Mouse (Mus musculus): ENCODE data around the gene Ube2b. TPM values are rescaled to one million over a fixed set of nuclear protein-coding genes. Genes with fewer than 3 reads are reported as not detected.

Ube2b gene
- polyA plus RNA-seq (2017; shearing (Covaris generic)): 535 TPM

DNA sequence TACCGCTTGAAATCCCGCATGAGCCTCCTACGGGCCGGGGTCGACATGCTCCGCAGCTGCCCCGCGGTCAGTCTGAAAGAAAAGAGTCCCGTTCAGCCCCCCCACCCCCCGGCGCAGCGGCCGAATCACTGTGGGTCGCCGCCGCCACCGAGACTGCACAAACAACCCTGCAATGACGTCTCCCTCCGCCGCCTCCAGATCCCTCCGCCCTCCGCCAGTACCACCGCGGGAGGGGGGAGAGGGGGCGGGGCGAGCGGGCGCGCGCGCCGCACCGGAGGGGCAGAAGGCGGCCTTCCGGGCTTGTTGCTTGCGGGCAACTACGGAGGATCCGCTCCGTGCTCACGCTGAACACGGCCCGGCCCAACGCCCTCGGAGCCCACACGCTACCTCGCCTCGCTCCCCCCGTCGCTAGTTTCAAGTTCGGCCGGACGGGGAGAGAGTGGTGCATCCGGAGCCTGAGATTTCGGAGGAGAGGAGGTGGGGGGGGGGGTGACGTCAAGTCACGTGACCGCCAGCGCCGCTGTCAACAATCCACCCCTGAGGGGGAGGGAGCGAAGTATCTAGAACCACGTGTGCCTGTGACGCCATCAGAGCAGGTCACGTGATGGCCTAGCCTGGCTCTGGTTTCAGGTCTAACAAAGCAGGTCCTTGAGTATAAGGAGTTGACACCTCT lies at the start of gene Ube2b:
Ube2b (minus strand) TSS at position 473 of the 673 bp plus-strand sequence.

GRCm38 (mm10) chr11:52003772-52004528 lies 3.4 kb upstream of the Ube2b start, which contains the start of gene Cdkl3:
Gene Cdkl3, plus strand, starts transcription at chr11:52004221.

DNA sequence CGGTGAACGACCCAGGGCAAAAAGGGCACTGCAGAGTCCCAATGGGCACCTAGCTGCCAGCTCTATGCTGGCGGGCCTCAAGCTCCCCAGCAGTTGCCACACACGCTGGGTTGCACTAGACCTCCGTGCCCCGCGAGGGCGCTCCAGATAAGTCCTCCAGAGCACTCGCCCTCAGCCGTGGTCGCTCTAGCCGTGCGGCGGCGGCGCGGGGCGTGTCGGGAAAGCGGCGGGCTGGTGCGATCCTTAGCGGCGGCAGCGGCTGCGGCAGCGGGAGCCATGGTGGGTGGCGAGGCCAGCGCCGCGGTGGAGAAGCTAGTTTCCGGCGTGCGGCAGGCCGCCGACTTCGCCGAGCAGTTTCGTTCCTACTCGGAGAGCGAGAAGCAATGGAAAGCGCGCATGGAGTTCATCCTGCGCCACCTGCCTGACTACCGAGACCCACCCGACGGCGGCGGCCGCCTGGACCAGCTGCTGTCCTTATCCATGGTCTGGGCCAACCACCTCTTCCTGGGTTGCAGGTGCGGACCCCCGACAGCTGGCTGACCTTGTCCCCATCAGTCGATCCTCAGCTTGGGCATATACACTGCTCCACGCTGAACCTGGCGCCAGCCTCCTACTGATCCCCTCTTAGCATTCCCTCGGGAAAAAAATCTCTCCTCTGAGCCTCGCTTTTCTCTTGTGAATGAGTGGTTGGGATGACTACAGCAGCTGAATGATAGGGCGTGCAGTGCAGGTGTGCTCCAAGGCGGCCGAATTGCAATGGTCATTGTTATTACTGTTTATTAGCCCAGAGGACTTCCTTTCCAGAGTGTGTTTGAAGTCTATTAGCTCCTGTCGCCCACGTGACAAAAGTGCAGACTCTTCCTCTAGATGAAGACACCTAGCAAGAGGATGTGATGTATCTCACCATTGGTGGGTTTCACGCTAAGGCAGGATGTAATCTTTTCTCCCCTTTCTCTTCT lies 32.8 kb downstream of the Ube2b start, which contains the start of gene Cdkn2aipnl:
Cdkn2aipnl (plus strand) TSS at position 219 of the 959 bp plus-strand sequence.

Other genes with a start within 250 kb of the Ube2b start
- 37.6 TPM for gene Sec24a, start 237.1 kb downstream of the Ube2b start, polyA plus RNA-seq (2017; shearing (Covaris generic))
- gene Sar1b, start 237.1 kb downstream of the Ube2b start, polyA plus RNA-seq (2017; shearing (Covaris generic)): 56.1 TPM
- gene Jade2, start 143.1 kb downstream of the Ube2b start, polyA plus RNA-seq (2017; shearing (Covaris generic)): 6.3 TPM
- gene Cdkn2aipnl, start 33.1 kb downstream of the Ube2b start, polyA plus RNA-seq (2017; shearing (Covaris generic)): 75.5 TPM
- gene Cdkl3, start 3.5 kb upstream of the Ube2b start, polyA plus RNA-seq (2017; shearing (Covaris generic)): 3.0 TPM
- gene Ppp2ca, start 97.9 kb upstream of the Ube2b start, polyA plus RNA-seq (2017; shearing (Covaris generic)): 163 TPM
- not detected for gene Olfr1373, start 144.8 kb upstream of the Ube2b start, polyA plus RNA-seq (2017; shearing (Covaris generic))
- gene Olfr1371, start 213.2 kb upstream of the Ube2b start, polyA plus RNA-seq (2017; shearing (Covaris generic)): not detected
- 296 TPM for gene Skp1a, start 231.2 kb upstream of the Ube2b start, polyA plus RNA-seq (2017; shearing (Covaris generic))

Measured in naive thymus-derived CD4-positive, alpha-beta T cell, adult 5 months (primary cell).